Comparison of ENCODE assay signal across 8 mouse cellular contexts in the genomic region with DNA sequence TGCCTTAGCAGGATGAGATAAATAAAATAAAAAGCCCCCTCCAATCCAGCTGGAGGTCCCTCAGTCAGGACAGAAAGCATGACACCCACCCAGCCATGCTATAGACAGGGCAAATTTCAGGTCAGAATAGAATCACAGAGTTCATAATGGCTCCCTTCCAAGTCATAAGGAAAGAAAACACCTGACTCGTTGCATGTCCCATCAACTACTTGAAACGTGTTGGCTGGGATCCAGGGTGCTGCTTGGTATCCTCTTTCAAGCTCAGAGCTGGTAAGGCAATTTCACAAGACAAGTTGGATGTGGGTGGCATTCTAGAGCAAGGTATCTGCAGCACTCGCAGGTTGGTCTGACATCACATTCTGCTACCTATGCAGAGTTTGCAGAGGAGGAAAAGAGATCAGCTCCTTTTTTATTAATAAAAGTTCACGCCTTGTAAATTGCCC.
DNase-seq lines count a peak whose midpoint lies in the region; ATAC-seq and TF ChIP-seq lines count a peak whose summit lies in the region.

No protein-coding gene starts in this region.

- no peak overlapping the region for H3K9ac ChIP-seq in heart, embryonic 11.5 days (ENCODE audit: low read depth, low read length)

- TF ChIP-seq CTCF in gastrocnemius, adult 2 months (IDR thresholded peaks at IDR 0.05) = no peak

- H3K4me2 ChIP-seq in heart, embryonic 11.5 days = no peak overlapping the region

- no peak overlapping the region for H3K27ac ChIP-seq in heart, embryonic 11.5 days (ENCODE audit: low read depth, low read length)
- H3K27ac ChIP-seq in gastrocnemius, adult 2 months = no peak overlapping the region

- intact Hi-C loops in gastrocnemius, adult 2 months (cut with DNase I) = no loop called here

- no peak overlapping the region for H3K4me3 ChIP-seq in heart, embryonic 11.5 days (ENCODE audit: low read depth, low read length)
- H3K4me3 ChIP-seq in gastrocnemius, adult 2 months = no peak overlapping the region

- H3K4me1 ChIP-seq in heart, embryonic 11.5 days (ENCODE audit: control insufficient read depth, insufficient read depth, low read length) = peaks cover 3% of the 10 kb centered on the region; the same call in 1 of the 2 replicates

- no peaks in the 10 kb centered on the region for H3K27me3 ChIP-seq in heart, embryonic 11.5 days (ENCODE audit: control insufficient read depth, insufficient read depth, low read length)

- 54% methylated on average over 4 of the region's 4 CpGs for WGBS in heart, embryonic 11.5 days (ENCODE audit: insufficient replicate concordance)

- peak; percentile 79 for DNase-seq in heart, adult 11 months
- DNase-seq in urinary bladder, postnatal 14 days (ENCODE audit: low spot score) = peak; percentile 7
- no peak for DNase-seq in urinary bladder, adult 18-20 months (ENCODE audit: low spot score in 2 of 2)
- DNase-seq in left cerebral cortex, adult 11 months (ENCODE audit: low spot score) = peak; percentile 24
- no peak for DNase-seq in spleen, adult 12 weeks (ENCODE audit: low spot score)
- DNase-seq in gastrocnemius, adult 2 months = no peak
- no peak for DNase-seq in urinary bladder, postnatal 25 days (ENCODE audit: low spot score)

- no peak for ATAC-seq in heart, embryonic 11.5 days (replicated peaks; ENCODE audit: insufficient number of reproducible peaks, low FRiP score, low TSS enrichment)

- H3K36me3 ChIP-seq in heart, embryonic 11.5 days (ENCODE audit: control insufficient read depth, insufficient read depth, low read length) = no peaks in the 10 kb centered on the region

- no peaks in the 10 kb centered on the region for H3K9me3 ChIP-seq in heart, embryonic 11.5 days (replicated peaks; ENCODE audit: control insufficient read depth, low read length)

Comparison
In these comparisons a context has a peak if more than half of its experiments do, and no peak if none do; other contexts are left out.
1. DNase-seq: peak in heart, adult 11 months (single experiment), urinary bladder, postnatal 14 days (single experiment) and left cerebral cortex, adult 11 months (single experiment); none in urinary bladder, adult 18-20 months (0 of 2), spleen, adult 12 weeks (single experiment), gastrocnemius, adult 2 months (single experiment) and urinary bladder, postnatal 25 days (single experiment).